Mouse (Mus musculus): ENCODE data around the gene Cldn7.
A peak's percentile ranks its signal among the peaks of the same experiment; 100 is the strongest.

Gene Cldn7

GRCm38 (mm10) chr11:69933066-69933465 lies 31.5 kb upstream of the Cldn7 start:
- no peak for DNase-seq (ENCODE audit: low read depth in 2 of 2, low spot score in 2 of 2)

- peak; percentile 90 to 93 for DNase-seq (ENCODE audit: low read depth in 2 of 2, low spot score in 2 of 2)
Observed at GRCm38 (mm10) chr11:69934169-69934568, 30.4 kb upstream of the Cldn7 start.

GRCm38 (mm10) chr11:69934681-69935080 lies 29.9 kb upstream of the Cldn7 start:
- DNase-seq (ENCODE audit: low read depth in 2 of 2, low spot score in 2 of 2) = no peak

GRCm38 (mm10) chr11:69935137-69935879 lies 29.3 kb upstream of the Cldn7 start, which contains the start of gene Ybx2:
TSS of gene Ybx2 (plus strand) at chr11:69935796.
- peak; percentile 53 to 59 for DNase-seq (ENCODE audit: low read depth in 2 of 2, low spot score in 2 of 2)

- no peak for DNase-seq (ENCODE audit: low read depth in 2 of 2, low spot score in 2 of 2)
Observed at GRCm38 (mm10) chr11:69936156-69936555, 28.4 kb upstream of the Cldn7 start.

- no peak for DNase-seq (ENCODE audit: low read depth in 2 of 2, low spot score in 2 of 2)
Observed at GRCm38 (mm10) chr11:69936714-69937347, 27.7 kb upstream of the Cldn7 start.

GRCm38 (mm10) chr11:69937385-69937784 lies 27.2 kb upstream of the Cldn7 start:
- DNase-seq (ENCODE audit: low read depth in 2 of 2, low spot score in 2 of 2) = no peak

GRCm38 (mm10) chr11:69937834-69938233 lies 26.7 kb upstream of the Cldn7 start:
- DNase-seq (ENCODE audit: low read depth in 2 of 2, low spot score in 2 of 2) = no peak

GRCm38 (mm10) chr11:69938401-69938979 lies 26.1 kb upstream of the Cldn7 start:
- no peak for DNase-seq (ENCODE audit: low read depth in 2 of 2, low spot score in 2 of 2)

- DNase-seq (ENCODE audit: low read depth in 2 of 2, low spot score in 2 of 2) = no peak
Observed at GRCm38 (mm10) chr11:69939181-69939580, 25.4 kb upstream of the Cldn7 start.

- DNase-seq (ENCODE audit: low read depth in 2 of 2, low spot score in 2 of 2) = no peak
Observed at GRCm38 (mm10) chr11:69939731-69940130, 24.8 kb upstream of the Cldn7 start.

GRCm38 (mm10) chr11:69940962-69941361 lies 23.6 kb upstream of the Cldn7 start:
- DNase-seq (ENCODE audit: low read depth in 2 of 2, low spot score in 2 of 2) = no peak

GRCm38 (mm10) chr11:69945216-69945615 lies 19.4 kb upstream of the Cldn7 start:
- DNase-seq (ENCODE audit: low read depth in 2 of 2, low spot score in 2 of 2) = no peak

- DNase-seq (ENCODE audit: low read depth in 2 of 2, low spot score in 2 of 2) = no peak
Observed at GRCm38 (mm10) chr11:69945997-69946891, 18.3 kb upstream of the Cldn7 start.

GRCm38 (mm10) chr11:69947337-69948065 lies 17.1 kb upstream of the Cldn7 start:
- DNase-seq (ENCODE audit: low read depth in 2 of 2, low spot score in 2 of 2) = no peak

GRCm38 (mm10) chr11:69948066-69948762 lies 16.4 kb upstream of the Cldn7 start, which contains the start of gene Slc2a4:
TSS of gene Slc2a4 (minus strand) at chr11:69948188.
- DNase-seq (ENCODE audit: low read depth in 2 of 2, low spot score in 2 of 2) = peak; percentile 55 to 65

GRCm38 (mm10) chr11:69948763-69949150 lies 15.8 kb upstream of the Cldn7 start:
- DNase-seq (ENCODE audit: low read depth in 2 of 2, low spot score in 2 of 2) = peak; percentile 81 to 90

GRCm38 (mm10) chr11:69950807-69951459 lies 13.6 kb upstream of the Cldn7 start:
- DNase-seq (ENCODE audit: low read depth in 2 of 2, low spot score in 2 of 2) = no peak

- DNase-seq (ENCODE audit: low read depth in 2 of 2, low spot score in 2 of 2) = no peak
Observed at GRCm38 (mm10) chr11:69952274-69952673, 12.3 kb upstream of the Cldn7 start.
